Comparison of ENCODE assay signal across 31 mouse cellular contexts in genomic region chr9:97891415-97891814, GRCm38 (mm10).
"Had no signal": no experiment of that assay in that cellular context is flagged by ENCODE, and none has a peak within 500 bp of the region (broad histone marks: within the 10 kb centered on the region; RNA-seq: fewer than 3 reads in every experiment).

No protein-coding gene starts in this region.

- H3K27me3 ChIP-seq: limb, embryonic 12.5 days; limb, embryonic 13.5 days; limb, embryonic 15.5 days; liver, embryonic 12.5 days; liver, embryonic 13.5 days; liver, embryonic 15.5 days; lung, embryonic 15.5 days; megakaryocyte, embryonic 14.5 days; midbrain, embryonic 12.5 days; midbrain, embryonic 13.5 days; midbrain, embryonic 15.5 days; neural tube, embryonic 12.5 days had no signal

- H3K9ac ChIP-seq: limb, embryonic 12.5 days; limb, embryonic 13.5 days; limb, embryonic 15.5 days; liver, embryonic 12.5 days; liver, embryonic 13.5 days; liver, embryonic 14.5 days; liver, embryonic 15.5 days; liver, postnatal 0 days; lung, embryonic 14.5 days; lung, embryonic 15.5 days; midbrain, embryonic 12.5 days; midbrain, embryonic 13.5 days; midbrain, embryonic 15.5 days; neural tube, embryonic 12.5 days had no signal

- H3K36me3 ChIP-seq: limb, embryonic 10.5 days; limb, embryonic 12.5 days; limb, embryonic 13.5 days; limb, embryonic 15.5 days; liver, embryonic 12.5 days; liver, embryonic 13.5 days; liver, embryonic 15.5 days; lung, embryonic 15.5 days; midbrain, embryonic 10.5 days; midbrain, embryonic 12.5 days; midbrain, embryonic 13.5 days; midbrain, embryonic 15.5 days; neural tube, embryonic 12.5 days had no signal

- H3K9me3 ChIP-seq: limb, embryonic 10.5 days; limb, embryonic 12.5 days; limb, embryonic 13.5 days; limb, embryonic 15.5 days; liver, embryonic 12.5 days; liver, embryonic 13.5 days; liver, embryonic 15.5 days; lung, embryonic 15.5 days; megakaryocyte, embryonic 14.5 days; midbrain, embryonic 10.5 days; midbrain, embryonic 12.5 days; midbrain, embryonic 13.5 days; midbrain, embryonic 15.5 days; neural tube, embryonic 12.5 days had no signal

- ATAC-seq: liver, embryonic 12.5 days; liver, postnatal 0 days; lung, postnatal 0 days; midbrain, embryonic 13.5 days; midbrain, embryonic 15.5 days; midbrain, embryonic 16.5 days had no signal

- H3K4me1 ChIP-seq: limb, embryonic 10.5 days; limb, embryonic 12.5 days; limb, embryonic 13.5 days; limb, embryonic 15.5 days; liver, embryonic 12.5 days; liver, embryonic 13.5 days; liver, embryonic 15.5 days; lung, embryonic 15.5 days; megakaryocyte, embryonic 14.5 days; midbrain, embryonic 10.5 days; midbrain, embryonic 12.5 days; midbrain, embryonic 15.5 days; neural tube, embryonic 12.5 days had no signal

- H3K27ac ChIP-seq: limb, embryonic 10.5 days; limb, embryonic 12.5 days; limb, embryonic 13.5 days; limb, embryonic 15.5 days; liver, embryonic 12.5 days; liver, embryonic 13.5 days; liver, embryonic 14.5 days; liver, embryonic 15.5 days; lung, embryonic 15.5 days; macrophage; midbrain, embryonic 10.5 days; midbrain, embryonic 12.5 days; midbrain, embryonic 13.5 days; midbrain, embryonic 15.5 days; neural tube, embryonic 12.5 days had no signal

- H3K4me3 ChIP-seq: limb, embryonic 10.5 days; limb, embryonic 12.5 days; limb, embryonic 13.5 days; limb, embryonic 15.5 days; liver, embryonic 12.5 days; liver, embryonic 13.5 days; liver, embryonic 15.5 days; lung, embryonic 15.5 days; megakaryocyte, embryonic 14.5 days; midbrain, embryonic 10.5 days; midbrain, embryonic 12.5 days; midbrain, embryonic 13.5 days; midbrain, embryonic 15.5 days; neural tube, embryonic 12.5 days had no signal

- H3K4me2 ChIP-seq: limb, embryonic 12.5 days; limb, embryonic 13.5 days; limb, embryonic 15.5 days; liver, embryonic 11.5 days; liver, embryonic 12.5 days; liver, embryonic 13.5 days; liver, embryonic 15.5 days; lung, embryonic 14.5 days; lung, embryonic 15.5 days; midbrain, embryonic 11.5 days; midbrain, embryonic 12.5 days; midbrain, embryonic 13.5 days; midbrain, embryonic 15.5 days; neural tube, embryonic 12.5 days had no signal

- DNase-seq: left cerebral cortex, postnatal 4 days; liver; liver, embryonic 13.5 days; liver, postnatal 0 days; lung, adult 18-20 months; lung, adult 2 months; lung, embryonic 14.5 days; lung, postnatal 10 days; lung, postnatal 14 days; lung, postnatal 36 days; lung, postnatal 4 days; midbrain, embryonic 14.5 days had no signal
